Mouse (Mus musculus) kidney, embryonic 15.5 days (tissue): Measurements from ENCODE around the gene Vat1l. TPM values are rescaled to one million over a fixed set of nuclear protein-coding genes. Genes with fewer than 3 reads are reported as not detected.

Source experiments
- ATAC-seq: fragments of 200-750 bp; cut with Nextera tagmentation; replicated peaks from 2 replicates; pipeline ENCODE4 v1.8.0; 2017; ENCODE audit warnings: moderate TSS enrichment; ENCODE audit not compliant: low FRiP score
- H3K27ac ChIP-seq: fragments of 300-500 bp; sonication (generic); 2 replicates; pipeline ENCODE4 v1.5.1; 2015; ENCODE audit warnings: mild to moderate bottlenecking, inconsistent platforms
- H3K27me3 ChIP-seq: fragments of 300-500 bp; sonication (generic); 2 replicates; pipeline ENCODE4 v1.6.1; 2015; ENCODE audit warnings: inconsistent platforms
- H3K36me3 ChIP-seq: fragments of 300-500 bp; sonication (generic); 2 replicates; pipeline ENCODE4 v1.6.1; 2015; ENCODE audit warnings: inconsistent platforms
- H3K4me1 ChIP-seq: fragments of 300-500 bp; sonication (generic); 2 replicates; pipeline ENCODE4 v1.6.1; 2015; ENCODE audit warnings: inconsistent platforms
- H3K4me2 ChIP-seq: fragments of 300-500 bp; sonication (generic); 2 replicates; pipeline ENCODE4 v1.6.1; 2015; ENCODE audit warnings: moderate library complexity, mild to moderate bottlenecking, inconsistent platforms
- H3K4me3 ChIP-seq: fragments of 300-500 bp; sonication (generic); replicated peaks from 2 replicates; pipeline ENCODE4 v1.5.1; 2015; ENCODE audit warnings: mild to moderate bottlenecking, inconsistent platforms
- H3K9ac ChIP-seq: fragments of 300-500 bp; sonication (generic); 2 replicates; pipeline ENCODE4 v1.6.1; 2015; ENCODE audit warnings: mild to moderate bottlenecking, inconsistent platforms
- H3K9me3 ChIP-seq: fragments of 300-500 bp; sonication (generic); replicated peaks from 2 replicates; pipeline ENCODE4 v1.6.1; 2016; ENCODE audit warnings: inconsistent platforms
- WGBS: fragments of 180-500 bp; shearing (Covaris S2); methylation state at CpG from one replicate; pipeline ENCODE4 v1.1.7; 2015; ENCODE audit warnings: mixed read lengths; 5-methylcytosine and 5-hydroxymethylcytosine counted together
- polyA plus RNA-seq: library from polyadenylated mRNA; unstranded; fragments of >200 nt; fragmentation: Nextera tagmentation; extraction: Ambion mirVana; gene quantifications from 2 replicates; pipeline ENCODE4 v1.2.1, GENCODE M21; 2015

Gene Vat1l
- polyA plus RNA-seq, 1 experiment from 2014 or later = 5.1 TPM

- H3K36me3 ChIP-seq = no peaks in the 10 kb centered on the region
- H3K27ac ChIP-seq = no peak overlapping the region
- H3K4me2 ChIP-seq = no peak overlapping the region
- no peak for ATAC-seq
- H3K9ac ChIP-seq = no peak overlapping the region
- 66% methylated on average over 5 of the region's 5 CpGs for WGBS
- H3K4me1 ChIP-seq = no peaks in the 10 kb centered on the region
- H3K27me3 ChIP-seq = no peaks in the 10 kb centered on the region
- H3K9me3 ChIP-seq = no peaks in the 10 kb centered on the region
- H3K4me3 ChIP-seq = no peak overlapping the region
These were observed 157.8 kb downstream of the Vat1l start for GRCm38 (mm10) chr8:114363167-114363566.

- Histone ChIP-seq H3K36me3 (no peaks in the 10 kb centered on the region), H3K4me2 (no peak overlapping the region), H3K27me3 (no peaks in the 10 kb centered on the region), H3K4me3 (no peak overlapping the region), H3K4me1 (no peaks in the 10 kb centered on the region), H3K27ac (no peak overlapping the region), H3K9ac (no peak overlapping the region), H3K9me3 (no peaks in the 10 kb centered on the region)
- ATAC-seq = no peak
- 70% methylated on average over 8 of the region's 8 CpGs for WGBS
These were observed 158.2 kb downstream of the Vat1l start for GRCm38 (mm10) chr8:114363656-114364055.

GRCm38 (mm10) chr8:114369038-114369976 lies 163.9 kb downstream of the Vat1l start:
- Histone ChIP-seq H3K4me3 (no peak overlapping the region), H3K36me3 (no peaks in the 10 kb centered on the region), H3K4me2 (peak overlapping the region; percentile 32; the same call in 1 of the 2 replicates), H3K9ac (no peak overlapping the region), H3K9me3 (no peaks in the 10 kb centered on the region), H3K27ac (no peak overlapping the region), H3K4me1 (0 out of 2 replicates have a peak, but pooled peaks cover 3% of the 10 kb centered on the region), H3K27me3 (no peaks in the 10 kb centered on the region)
- WGBS = 41% methylated on average over 27 of the region's 27 CpGs
- no peak; the same call in 1 of the 2 replicates for ATAC-seq

- WGBS = 32% methylated on average over 6 of the region's 6 CpGs
- ATAC-seq = peak; percentile 90
- H3K9ac ChIP-seq = no peak overlapping the region
These were observed 169.0 kb downstream of the Vat1l start for GRCm38 (mm10) chr8:114374390-114374789.

GRCm38 (mm10) chr8:114384189-114384588 lies 178.8 kb downstream of the Vat1l start:
- Histone ChIP-seq H3K4me1 (no peaks in the 10 kb centered on the region), H3K4me2 (no peak overlapping the region), H3K27ac (no peak overlapping the region), H3K36me3 (no peaks in the 10 kb centered on the region), H3K4me3 (no peak overlapping the region), H3K9ac (no peak overlapping the region), H3K9me3 (no peaks in the 10 kb centered on the region), H3K27me3 (no peaks in the 10 kb centered on the region)
- ATAC-seq = no peak
- WGBS = 91% methylated on average over 3 of the region's 3 CpGs

More at GRCm38 (mm10) chr8:114374390-114374789, 169.0 kb downstream of the Vat1l start:
- H3K9me3 ChIP-seq = no peaks in the 10 kb centered on the region
- no peaks in the 10 kb centered on the region for H3K36me3 ChIP-seq
- no peaks in the 10 kb centered on the region for H3K27me3 ChIP-seq
- peaks cover 11% of the 10 kb centered on the region for H3K4me1 ChIP-seq
- H3K4me3 ChIP-seq = no peak overlapping the region
- H3K27ac ChIP-seq = 0 out of 2 replicates have a peak overlapping the region, but pooled peaks have one; percentile 57
- H3K4me2 ChIP-seq = no peak overlapping the region

GRCm38 (mm10) chr8:114387494-114387893 lies 182.1 kb downstream of the Vat1l start:
- ATAC-seq = no peak
- 71% methylated on average over 4 of the region's 4 CpGs for WGBS
- no peaks in the 10 kb centered on the region for H3K36me3 ChIP-seq
- no peak overlapping the region for H3K4me3 ChIP-seq
- H3K9me3 ChIP-seq = no peaks in the 10 kb centered on the region
- no peak overlapping the region for H3K4me2 ChIP-seq
- no peaks in the 10 kb centered on the region for H3K4me1 ChIP-seq
- no peak overlapping the region for H3K9ac ChIP-seq
- no peaks in the 10 kb centered on the region for H3K27me3 ChIP-seq
- H3K27ac ChIP-seq = no peak overlapping the region

- Histone ChIP-seq H3K4me2 (no peak overlapping the region), H3K27ac (no peak overlapping the region), H3K27me3 (no peaks in the 10 kb centered on the region), H3K9me3 (no peaks in the 10 kb centered on the region), H3K4me1 (no peaks in the 10 kb centered on the region), H3K9ac (no peak overlapping the region), H3K4me3 (no peak overlapping the region), H3K36me3 (no peaks in the 10 kb centered on the region)
- WGBS = 64% methylated on average over 12 of the region's 13 CpGs
- ATAC-seq = no peak
These were observed 185.2 kb downstream of the Vat1l start for GRCm38 (mm10) chr8:114390465-114391254.

- Histone ChIP-seq H3K4me1 (no peaks in the 10 kb centered on the region), H3K4me3 (no peak overlapping the region), H3K27ac (no peak overlapping the region), H3K4me2 (no peak overlapping the region), H3K36me3 (no peaks in the 10 kb centered on the region), H3K27me3 (no peaks in the 10 kb centered on the region), H3K9ac (no peak overlapping the region), H3K9me3 (no peaks in the 10 kb centered on the region)
- no peak for ATAC-seq
- WGBS = 85% methylated on average over 5 of the region's 5 CpGs
These were observed 192.9 kb downstream of the Vat1l start for GRCm38 (mm10) chr8:114398326-114398725.

GRCm38 (mm10) chr8:114399273-114399672 lies 193.9 kb downstream of the Vat1l start:
- H3K4me1 ChIP-seq = no peaks in the 10 kb centered on the region
- WGBS = 96% methylated on average over 5 of the region's 5 CpGs
- no peak overlapping the region for H3K9ac ChIP-seq
- no peaks in the 10 kb centered on the region for H3K27me3 ChIP-seq
- H3K9me3 ChIP-seq = no peaks in the 10 kb centered on the region
- ATAC-seq = no peak
- H3K36me3 ChIP-seq = no peaks in the 10 kb centered on the region
- no peak overlapping the region for H3K4me2 ChIP-seq
- no peak overlapping the region for H3K27ac ChIP-seq
- no peak overlapping the region for H3K4me3 ChIP-seq

- 66% methylated on average over 7 of the region's 7 CpGs for WGBS
- no peaks in the 10 kb centered on the region for H3K36me3 ChIP-seq
- H3K4me2 ChIP-seq = no peak overlapping the region
- no peaks in the 10 kb centered on the region for H3K27me3 ChIP-seq
- H3K27ac ChIP-seq = no peak overlapping the region
- H3K9ac ChIP-seq = no peak overlapping the region
- ATAC-seq = no peak
- no peaks in the 10 kb centered on the region for H3K9me3 ChIP-seq
- no peaks in the 10 kb centered on the region for H3K4me1 ChIP-seq
- no peak overlapping the region for H3K4me3 ChIP-seq
These were observed 196.3 kb downstream of the Vat1l start for GRCm38 (mm10) chr8:114401679-114402078.

- Histone ChIP-seq H3K27ac (no peak overlapping the region), H3K4me1 (no peaks in the 10 kb centered on the region)
- 74% methylated on average over 3 of the region's 3 CpGs for WGBS
These were observed 206.0 kb downstream of the Vat1l start for GRCm38 (mm10) chr8:114411421-114411820.

GRCm38 (mm10) chr8:114417786-114418185 lies 212.4 kb downstream of the Vat1l start, which contains the start of gene Clec3a:
TSS of gene Clec3a (plus strand) at chr8:114418086.
- no peak for ATAC-seq
- Histone ChIP-seq H3K9me3 (no peaks in the 10 kb centered on the region), H3K4me2 (no peak within 1 kb of the TSS), H3K27ac (no peak within 1 kb of the TSS), H3K27me3 (no peaks in the 10 kb centered on the region), H3K4me3 (no peak within 1 kb of the TSS), H3K36me3 (no peaks in the 10 kb centered on the region), H3K9ac (no peak within 1 kb of the TSS), H3K4me1 (no peaks in the 10 kb centered on the region)
- WGBS = 74% methylated on average over 8 of the region's 8 CpGs

More at GRCm38 (mm10) chr8:114411421-114411820, 206.0 kb downstream of the Vat1l start:
- Histone ChIP-seq H3K4me3 (no peak overlapping the region), H3K9ac (no peak overlapping the region), H3K4me2 (no peak overlapping the region), H3K36me3 (no peaks in the 10 kb centered on the region), H3K9me3 (no peaks in the 10 kb centered on the region), H3K27me3 (no peaks in the 10 kb centered on the region)
- ATAC-seq = no peak
